Comparison of ENCODE assay signal across 8 mouse cellular contexts in genomic region chr9:21425556-21425945, GRCm38 (mm10). TPM values are rescaled to one million over a fixed set of nuclear protein-coding genes. Genes with fewer than 3 reads are reported as not detected.
A peak's percentile ranks its signal among the peaks of the same experiment; 100 is the strongest.
DNase-seq lines count a peak whose midpoint lies in the region; ATAC-seq lines count a peak whose summit lies in the region.

No protein-coding gene starts in this region.

- peak overlapping the region; percentile 93 for H3K9ac ChIP-seq in kidney, embryonic 14.5 days (ENCODE audit: low read depth, low read length)
- H3K9ac ChIP-seq in forebrain, embryonic 16.5 days (replicated peaks; ENCODE audit: low read depth, low read length) = peak overlapping the region; percentile 84

- H3K9me3 ChIP-seq in kidney, embryonic 14.5 days (ENCODE audit: control insufficient read depth, low read length) = no peaks in the 10 kb centered on the region
- H3K9me3 ChIP-seq in forebrain, embryonic 16.5 days (ENCODE audit: control insufficient read depth, low read length) = no peaks in the 10 kb centered on the region

- H3K4me2 ChIP-seq in kidney, embryonic 14.5 days (replicated peaks; ENCODE audit: low read depth, low read length) = peak overlapping the region; percentile 93
- peak overlapping the region; percentile 66 for H3K4me2 ChIP-seq in forebrain, embryonic 16.5 days (ENCODE audit: low read length)

- peaks cover 12% of the 10 kb centered on the region for H3K36me3 ChIP-seq in kidney, embryonic 14.5 days (ENCODE audit: control insufficient read depth, insufficient read depth, low read length)
- H3K36me3 ChIP-seq in forebrain, embryonic 16.5 days (ENCODE audit: control insufficient read depth, insufficient read depth) = no peaks in the 10 kb centered on the region

- H3K4me3 ChIP-seq in kidney, embryonic 14.5 days (ENCODE audit: low read length) = peak overlapping the region; percentile 98
- peak overlapping the region; percentile 95 for H3K4me3 ChIP-seq in brown adipose tissue, adult 24 weeks (ENCODE audit: insufficient read depth, low read depth, low read length)
- H3K4me3 ChIP-seq in forebrain, embryonic 16.5 days (replicated peaks; ENCODE audit: low read length) = peak overlapping the region; percentile 92

- no peak for DNase-seq in kidney, postnatal 36 days
- no peak for DNase-seq in layer of hippocampus, postnatal 36 days
- no peak for DNase-seq in frontal cortex, postnatal 14 days (ENCODE audit: low spot score in 2 of 2)

- H3K27ac ChIP-seq in kidney, embryonic 14.5 days (ENCODE audit: low read depth, low read length) = peak overlapping the region; percentile 87; the same call in 1 of the 2 replicates
- H3K27ac ChIP-seq in brown adipose tissue, adult 24 weeks (replicated peaks; ENCODE audit: low read depth, low read length) = peak overlapping the region; percentile 30; the same call in 1 of the 2 replicates
- no peak overlapping the region for H3K27ac ChIP-seq in forebrain, embryonic 16.5 days (ENCODE audit: low read length)

- ATAC-seq in kidney, embryonic 14.5 days (ENCODE audit: low FRiP score, low TSS enrichment) = no peak
- no peak for ATAC-seq in forebrain, embryonic 16.5 days
- peak; percentile 26; the same call in 1 of the 2 replicates for ATAC-seq in megakaryocyte-erythroid progenitor cell, adult 5-6 weeks (replicated peaks; ENCODE audit: low FRiP score, low TSS enrichment, poor library complexity, severe bottlenecking)
- ATAC-seq in megakaryocyte progenitor cell, adult 5-6 weeks (replicated peaks; ENCODE audit: poor library complexity) = no peak

- peaks cover 20% of the 10 kb centered on the region for H3K4me1 ChIP-seq in kidney, embryonic 14.5 days (ENCODE audit: control insufficient read depth, insufficient read depth, low read length)
- H3K4me1 ChIP-seq in brown adipose tissue, adult 24 weeks (ENCODE audit: control insufficient read depth, insufficient read depth, insufficient read length, low read length) = peaks cover 28% of the 10 kb centered on the region
- H3K4me1 ChIP-seq in forebrain, embryonic 16.5 days (replicated peaks; ENCODE audit: control insufficient read depth, insufficient read depth, low read length) = peaks cover 39% of the 10 kb centered on the region

- no peaks in the 10 kb centered on the region for H3K27me3 ChIP-seq in kidney, embryonic 14.5 days (ENCODE audit: control insufficient read depth, insufficient read depth, low read length)
- H3K27me3 ChIP-seq in forebrain, embryonic 16.5 days (replicated peaks; ENCODE audit: control insufficient read depth, insufficient read depth, low read length) = no peaks in the 10 kb centered on the region

- WGBS in kidney, embryonic 14.5 days = 2% methylated on average over 6 of the region's 6 CpGs
- 11% methylated on average over 6 of the region's 6 CpGs for WGBS in forebrain, embryonic 16.5 days

RNA-seq across cellular contexts. Expression of gene Dnm2, which starts 0.8 kb away (rescaled TPM):
- 47.8 and 66.1 TPM in 2 replicates for polyA plus RNA-seq in kidney, embryonic 14.5 days (2014; fragmentation: Nextera tagmentation; extraction: Ambion mirVana)
- 39.0 and 48.4 TPM in 2 replicates for polyA plus RNA-seq in brown adipose tissue, adult 24 weeks (2012; ENCODE audit: insufficient read depth, insufficient read length, missing spikeins)
- polyA plus RNA-seq in forebrain, embryonic 16.5 days (2015; fragmentation: Nextera tagmentation; extraction: Ambion mirVana) = 76.1 and 82.5 TPM in 2 replicates
- 62.6 and 81.4 TPM in 2 replicates for total RNA-seq in megakaryocyte-erythroid progenitor cell, adult 5-6 weeks (2014; fragmentation: Nextera tagmentation)
- 58.7 and 63.8 TPM in 2 replicates for total RNA-seq in megakaryocyte-erythroid progenitor cell, adult 5-6 weeks (2017)
- 10 to 100 TPM; 58.1 to 70.6 TPM for total RNA-seq in layer of hippocampus, postnatal 36 days (2021)
- 63.4 and 64.5 TPM in 2 replicates for total RNA-seq in megakaryocyte progenitor cell, adult 5-6 weeks (2015)
- total RNA-seq in megakaryocyte progenitor cell, adult 5-6 weeks (2017) = 87.0 and 89.9 TPM in 2 replicates

RNA-seq across cellular contexts. Expression of gene Qtrt1, which starts 13.9 kb away (rescaled TPM):
- polyA plus RNA-seq in kidney, embryonic 14.5 days (2014; fragmentation: Nextera tagmentation; extraction: Ambion mirVana) = 55.7 and 76.0 TPM in 2 replicates
- 8.0 and 11.1 TPM in 2 replicates for polyA plus RNA-seq in brown adipose tissue, adult 24 weeks (2012; ENCODE audit: insufficient read depth, insufficient read length, missing spikeins)
- polyA plus RNA-seq in forebrain, embryonic 16.5 days (2015; fragmentation: Nextera tagmentation; extraction: Ambion mirVana) = 48.4 and 53.8 TPM in 2 replicates
- total RNA-seq in megakaryocyte-erythroid progenitor cell, adult 5-6 weeks (2014; fragmentation: Nextera tagmentation) = 56.6 and 56.8 TPM in 2 replicates
- total RNA-seq in megakaryocyte-erythroid progenitor cell, adult 5-6 weeks (2017) = 23.5 and 36.1 TPM in 2 replicates
- total RNA-seq in layer of hippocampus, postnatal 36 days (2021) = 10 to 100 TPM; 36.6 to 44.2 TPM
- total RNA-seq in megakaryocyte progenitor cell, adult 5-6 weeks (2015) = 34.0 and 37.9 TPM in 2 replicates
- 16.0 and 27.9 TPM in 2 replicates for total RNA-seq in megakaryocyte progenitor cell, adult 5-6 weeks (2017)

RNA-seq across cellular contexts. Expression of gene Ilf3, which starts 57.9 kb away (rescaled TPM):
- 122 and 235 TPM in 2 replicates for polyA plus RNA-seq in kidney, embryonic 14.5 days (2014; fragmentation: Nextera tagmentation; extraction: Ambion mirVana)
- 11.7 and 13.8 TPM in 2 replicates for polyA plus RNA-seq in brown adipose tissue, adult 24 weeks (2012; ENCODE audit: insufficient read depth, insufficient read length, missing spikeins)
- polyA plus RNA-seq in forebrain, embryonic 16.5 days (2015; fragmentation: Nextera tagmentation; extraction: Ambion mirVana) = 309 and 325 TPM in 2 replicates
- total RNA-seq in megakaryocyte-erythroid progenitor cell, adult 5-6 weeks (2014; fragmentation: Nextera tagmentation) = 76.3 and 86.0 TPM in 2 replicates
- total RNA-seq in megakaryocyte-erythroid progenitor cell, adult 5-6 weeks (2017) = 67.3 and 88.4 TPM in 2 replicates
- 100 to 1,000 TPM in 1 of 2 experiments, 10 to 100 TPM in 1; 80.8 to 107 TPM for total RNA-seq in layer of hippocampus, postnatal 36 days (2021)
- 55.7 and 56.9 TPM in 2 replicates for total RNA-seq in megakaryocyte progenitor cell, adult 5-6 weeks (2015)
- total RNA-seq in megakaryocyte progenitor cell, adult 5-6 weeks (2017) = 97.5 and 100 TPM in 2 replicates
